Mouse (Mus musculus) MEL-GATA-1-ER (cell line): ENCODE data around the gene Shisa4.

Experiments used
- DNase-seq: peaks from one replicate; pipeline ENCODE4 v3.0.0-alpha.2; 2012; ENCODE audit warnings: low read depth; ENCODE audit errors: extremely low read depth

The Shisa4 gene

DNA sequence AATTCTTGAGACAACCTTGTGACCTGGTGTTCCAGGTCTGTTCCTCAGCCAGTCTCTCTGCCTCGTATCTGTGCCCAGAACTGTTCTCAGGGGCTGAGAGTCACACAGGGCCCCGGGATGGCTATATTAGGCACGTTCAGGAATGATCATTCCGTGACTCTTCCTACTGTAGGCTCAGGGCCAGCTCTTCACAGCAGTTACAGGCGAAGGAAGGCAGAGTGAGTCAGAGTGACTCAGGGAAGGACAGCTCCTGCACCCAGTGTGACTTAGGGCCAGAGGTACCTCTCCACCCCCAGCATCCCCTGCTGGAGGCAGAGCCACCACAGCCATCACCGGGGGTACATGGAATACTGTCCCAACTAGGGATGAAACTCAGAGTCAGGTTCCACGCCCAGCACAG lies 8.0 kb downstream of the Shisa4 start:
- DNase-seq: no peak

DNA sequence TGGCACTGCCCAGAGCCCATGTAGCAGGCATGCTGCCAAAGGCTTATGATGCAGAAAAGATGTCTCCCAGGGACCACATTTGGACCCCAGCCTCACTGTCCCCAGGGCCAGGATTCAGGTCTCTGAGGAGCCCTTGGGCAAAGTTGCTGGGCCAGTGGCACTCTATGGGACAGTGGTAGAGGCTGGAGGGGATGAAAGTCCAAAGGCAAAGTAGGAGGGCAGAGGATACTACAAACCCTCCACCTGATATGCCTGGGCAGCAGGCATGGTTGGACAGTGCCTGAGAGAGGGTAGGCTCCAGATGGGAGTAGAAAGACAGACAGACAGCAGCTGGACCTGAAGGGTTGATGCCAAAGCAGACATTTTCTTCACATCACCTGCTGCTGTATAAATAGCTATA lies 8.7 kb downstream of the Shisa4 start:
- no peak for DNase-seq

DNA sequence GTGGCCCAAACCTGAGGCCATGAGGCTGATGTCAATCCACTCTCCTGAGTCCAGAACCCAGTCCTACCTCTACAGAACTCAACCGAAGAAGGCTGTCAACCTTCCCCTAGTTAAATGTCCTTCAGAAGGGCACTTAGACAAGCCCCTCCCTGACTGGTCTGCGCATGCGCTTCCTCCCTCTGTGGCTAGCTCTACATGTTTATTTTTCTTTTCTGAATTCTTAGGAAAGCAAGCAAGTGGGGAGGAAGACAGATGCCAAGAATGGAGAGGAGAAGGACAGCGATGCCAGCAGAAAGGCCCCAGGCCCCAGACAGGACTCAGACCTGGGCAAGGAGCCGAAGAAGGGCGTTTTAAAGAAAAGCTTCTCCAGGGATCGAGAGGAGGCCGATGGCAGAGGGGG lies 11.6 kb downstream of the Shisa4 start:
- DNase-seq: no peak

DNA sequence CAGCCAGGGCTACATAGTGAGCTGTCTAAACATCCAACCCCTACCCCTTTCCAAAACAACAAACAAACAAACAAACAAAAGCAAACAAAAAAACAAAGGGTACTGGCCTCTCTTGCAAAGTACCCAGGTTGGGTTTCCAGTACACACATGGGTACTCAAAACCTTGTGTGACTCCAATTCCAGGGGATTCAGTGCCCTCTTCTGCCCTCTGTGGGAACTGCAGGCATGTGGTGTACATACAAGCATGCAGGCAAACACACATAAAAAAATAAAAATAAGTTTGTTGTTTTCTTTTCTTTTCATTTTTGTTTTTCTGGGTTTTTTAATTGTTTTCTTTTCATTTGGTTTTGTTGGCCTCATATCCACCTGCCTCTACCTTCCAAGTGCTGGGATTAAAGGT lies 12.9 kb downstream of the Shisa4 start:
- DNase-seq: no peak

DNA sequence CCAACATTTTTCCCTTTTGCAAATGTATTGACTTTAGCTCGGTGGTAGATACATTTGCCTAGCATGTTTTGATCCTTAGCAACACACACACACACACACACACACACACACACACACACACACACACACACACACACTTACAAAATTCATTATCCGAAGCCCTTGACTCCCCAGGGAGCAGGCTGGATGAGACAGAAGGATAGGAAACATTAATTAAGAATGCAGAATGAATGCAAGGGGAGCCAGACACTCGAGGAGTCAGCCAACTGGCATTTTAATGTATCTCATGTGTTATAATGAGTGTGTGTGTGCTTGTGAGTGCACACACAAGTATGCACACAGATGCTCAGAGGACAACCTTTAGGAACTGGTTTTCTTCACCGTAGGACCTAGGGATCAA lies 13.5 kb downstream of the Shisa4 start:
- DNase-seq: no peak

DNA sequence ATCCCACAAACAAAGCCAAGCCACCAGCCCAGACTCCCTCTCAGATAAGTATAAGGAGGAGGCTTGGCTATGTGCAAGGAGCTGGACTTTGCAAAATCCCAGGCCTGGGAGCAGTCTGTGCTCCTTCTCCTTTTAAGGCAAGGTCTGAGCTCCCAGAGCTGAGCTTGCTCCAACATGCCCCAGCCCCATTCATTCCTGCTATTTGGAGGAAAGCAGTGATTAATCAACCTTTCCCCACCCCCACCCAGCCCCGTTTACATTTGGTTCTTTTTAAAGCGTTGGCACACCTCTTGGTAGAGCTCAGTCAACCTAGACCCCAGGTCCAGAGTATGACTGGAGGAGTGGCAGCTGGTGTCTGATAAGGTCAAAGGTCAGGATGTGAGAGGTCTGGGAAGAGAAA lies 16.0 kb downstream of the Shisa4 start:
- no peak for DNase-seq

DNA sequence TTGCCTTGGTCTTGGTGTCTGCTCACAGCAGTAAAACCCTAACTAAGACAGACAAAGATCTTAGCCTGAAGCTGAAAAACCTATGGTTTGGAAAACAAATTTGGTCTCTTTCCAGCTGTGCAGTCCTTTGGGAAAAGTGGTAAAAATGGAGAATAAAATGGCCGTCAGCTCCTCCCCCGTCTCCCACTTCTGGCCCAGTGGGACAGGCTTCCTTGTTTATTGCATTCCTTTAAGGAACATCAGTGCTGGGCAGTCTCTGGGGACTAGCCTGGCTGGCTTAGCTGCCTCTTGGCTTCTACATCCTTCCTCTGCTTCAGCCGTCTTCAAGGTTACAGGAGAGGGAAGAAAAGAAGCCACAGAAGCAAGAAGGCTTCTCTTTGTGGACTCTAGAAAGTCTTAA lies 23.1 kb downstream of the Shisa4 start:
- DNase-seq: no peak

DNA sequence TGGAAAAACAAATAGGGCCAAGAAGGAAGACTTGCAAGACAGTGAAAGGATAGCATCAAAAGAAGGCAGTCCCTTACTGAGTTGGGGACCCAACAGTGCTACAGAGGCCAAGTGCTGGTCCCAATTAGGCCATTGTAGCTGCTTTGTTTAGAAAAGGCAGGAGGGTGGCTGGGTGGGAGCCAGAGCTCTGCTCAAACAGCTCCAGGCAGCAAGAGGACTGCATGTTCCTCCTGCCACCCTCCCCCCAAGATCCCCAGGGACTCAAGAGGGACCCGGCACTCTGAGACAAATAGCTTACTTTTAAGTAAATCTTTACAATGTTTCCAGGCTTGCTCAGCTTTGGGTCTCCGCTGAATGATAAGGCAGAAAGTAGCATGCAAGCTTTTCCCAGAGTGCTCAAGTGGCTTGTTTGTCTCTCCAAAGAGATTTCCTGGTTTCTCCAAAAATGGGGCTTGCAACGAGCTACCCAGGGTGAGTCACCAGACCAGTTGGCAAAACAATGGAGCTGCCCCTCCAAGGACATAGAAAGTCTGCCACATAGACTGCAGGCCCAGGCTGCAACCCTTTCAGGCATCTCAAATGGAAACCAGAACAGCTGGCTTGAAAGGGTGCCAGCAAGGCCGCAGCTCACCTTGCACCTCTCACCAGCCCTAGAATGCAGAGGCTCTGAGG lies 27.4 kb downstream of the Shisa4 start:
- no peak for DNase-seq

DNA sequence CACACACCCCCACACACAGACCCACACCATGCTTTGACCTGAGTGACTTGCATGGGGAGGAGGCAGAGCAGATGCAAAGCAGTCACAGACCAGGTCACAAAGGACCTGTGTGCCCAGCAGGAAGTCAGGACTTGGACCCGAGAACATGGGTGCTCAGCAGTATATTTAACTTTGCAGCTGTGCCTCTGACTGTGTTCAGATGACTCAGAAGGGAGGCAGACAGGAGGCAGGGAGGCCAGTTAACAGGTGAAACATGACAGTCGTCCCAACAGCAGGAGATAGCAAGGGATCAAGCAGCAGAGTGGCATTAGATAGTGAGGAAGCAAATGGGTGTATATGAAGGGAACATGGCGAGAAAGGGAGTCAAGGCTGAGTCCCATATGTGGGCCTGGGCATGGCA lies 28.1 kb downstream of the Shisa4 start:
- no peak for DNase-seq

DNA sequence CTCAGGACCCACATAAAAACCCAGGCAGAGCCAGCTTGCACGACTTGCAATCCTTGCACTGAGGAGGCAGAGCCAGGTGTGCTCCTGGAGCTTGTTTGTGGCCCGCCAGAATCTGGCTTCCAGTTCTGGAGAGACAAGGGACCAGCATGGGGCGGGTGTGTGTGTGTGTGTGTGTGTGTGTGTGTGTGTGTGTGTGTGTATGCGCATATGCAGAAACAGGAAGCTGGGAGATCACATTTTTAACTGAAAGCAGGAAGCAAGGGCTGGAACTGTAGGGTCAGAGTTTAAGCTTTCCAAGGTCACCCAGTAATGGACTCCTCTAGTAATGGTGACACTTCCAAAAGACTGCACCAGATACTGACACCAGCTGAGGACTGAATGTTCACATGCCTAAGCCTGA lies 31.0 kb downstream of the Shisa4 start:
- peak; percentile 31 for DNase-seq

DNA sequence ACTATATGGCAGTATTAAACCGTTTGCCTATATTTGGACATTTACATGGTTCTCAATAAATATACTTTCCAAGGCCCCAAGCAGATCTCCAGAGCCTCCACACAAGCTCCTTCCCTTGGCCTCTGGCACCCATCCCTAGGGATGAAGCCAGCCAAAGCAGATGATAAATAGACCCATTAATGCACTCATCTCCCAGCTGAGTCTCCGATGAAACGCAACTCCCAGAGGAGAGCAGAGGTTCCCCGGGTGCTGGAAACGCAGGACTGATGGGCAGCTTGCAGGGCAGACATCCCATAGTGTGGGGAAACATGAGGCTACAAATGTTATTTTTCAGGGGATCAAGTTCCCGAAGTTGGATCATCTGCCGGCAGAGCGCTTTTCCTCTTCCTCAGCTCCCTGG lies 33.1 kb downstream of the Shisa4 start:
- DNase-seq: no peak

DNA sequence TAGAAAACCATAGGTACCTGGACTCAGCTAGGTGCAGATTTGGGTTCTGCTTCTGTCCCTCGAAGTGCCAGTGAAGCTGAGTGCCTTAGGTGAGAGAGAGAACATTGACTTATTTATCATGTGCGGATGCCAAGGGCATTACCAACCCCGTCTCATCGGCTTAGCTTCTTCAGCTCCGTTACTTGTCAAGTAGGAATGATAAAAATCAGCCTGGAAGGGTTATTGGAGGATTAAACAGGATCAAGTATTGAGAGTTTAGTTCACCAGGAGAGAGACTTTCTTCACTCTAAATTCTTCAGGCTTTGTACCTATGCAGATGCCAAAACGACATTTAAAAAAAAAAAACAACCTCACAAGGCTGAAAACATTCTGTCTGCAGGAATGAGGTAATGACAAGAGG lies 44.5 kb downstream of the Shisa4 start:
- DNase-seq: no peak

DNA sequence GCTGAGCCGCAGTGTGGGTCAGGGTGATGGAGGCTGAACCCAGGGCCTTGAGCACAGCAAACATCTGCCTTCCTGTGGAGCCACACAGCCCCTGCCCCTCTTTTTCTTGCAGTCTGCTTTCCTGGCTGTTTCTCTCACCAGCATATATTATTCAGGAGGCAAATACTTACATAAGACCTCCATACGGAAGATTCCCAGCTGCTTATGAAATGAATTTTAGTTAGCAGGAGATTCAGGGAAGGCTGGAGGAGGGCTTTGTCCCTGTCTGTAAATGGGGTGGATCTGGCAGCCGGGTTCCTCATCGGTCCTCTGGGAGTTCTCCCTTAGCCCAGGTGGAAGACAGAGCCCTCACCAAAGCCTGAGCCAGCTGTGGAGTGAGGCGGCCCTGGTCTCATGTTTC lies 46.7 kb downstream of the Shisa4 start:
- no peak for DNase-seq

DNA sequence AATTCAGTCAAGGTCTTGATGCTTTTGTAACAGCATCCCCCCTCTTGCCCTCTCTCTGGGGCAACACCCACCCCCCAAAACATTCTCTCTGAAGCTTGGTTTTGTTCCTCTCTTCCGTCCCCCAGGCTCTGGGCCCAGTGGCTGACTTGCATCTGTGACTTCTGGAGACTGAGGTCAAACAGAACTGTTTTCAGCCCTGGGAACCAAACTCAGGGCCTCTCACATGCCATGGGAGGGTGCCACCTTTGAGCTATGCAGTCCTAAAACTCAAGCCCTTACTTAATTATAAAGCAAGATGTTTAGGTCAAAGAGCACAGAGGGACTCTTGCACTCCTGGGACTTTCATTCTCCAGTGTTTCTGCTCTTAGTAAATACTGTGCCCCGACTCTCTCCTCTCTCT lies 49.1 kb downstream of the Shisa4 start:
- no peak for DNase-seq

DNA sequence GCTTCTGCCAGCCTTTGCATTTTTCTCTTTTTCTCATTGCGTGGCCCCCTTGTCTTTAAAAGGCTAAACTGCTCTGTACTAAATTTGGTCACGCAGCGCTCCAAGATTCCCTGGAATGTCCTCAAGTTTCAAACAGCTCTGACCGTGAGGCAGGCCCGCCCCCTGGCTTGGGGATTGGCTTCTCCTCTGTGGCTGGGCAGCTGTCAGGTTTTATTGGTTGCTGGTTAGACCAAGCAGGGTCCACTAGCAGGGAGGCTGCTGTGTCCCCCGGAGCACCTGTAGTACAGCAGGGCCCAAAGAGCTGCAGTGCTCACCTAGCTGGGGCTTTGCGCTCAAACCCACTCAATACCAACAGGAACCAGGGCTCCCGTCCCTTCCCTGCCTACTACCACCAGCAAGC lies 50.5 kb downstream of the Shisa4 start, which contains the start of gene Lmod1:
Lmod1 (plus strand) TSS at position 237 of the 400 bp plus-strand sequence.
- DNase-seq: no peak

DNA sequence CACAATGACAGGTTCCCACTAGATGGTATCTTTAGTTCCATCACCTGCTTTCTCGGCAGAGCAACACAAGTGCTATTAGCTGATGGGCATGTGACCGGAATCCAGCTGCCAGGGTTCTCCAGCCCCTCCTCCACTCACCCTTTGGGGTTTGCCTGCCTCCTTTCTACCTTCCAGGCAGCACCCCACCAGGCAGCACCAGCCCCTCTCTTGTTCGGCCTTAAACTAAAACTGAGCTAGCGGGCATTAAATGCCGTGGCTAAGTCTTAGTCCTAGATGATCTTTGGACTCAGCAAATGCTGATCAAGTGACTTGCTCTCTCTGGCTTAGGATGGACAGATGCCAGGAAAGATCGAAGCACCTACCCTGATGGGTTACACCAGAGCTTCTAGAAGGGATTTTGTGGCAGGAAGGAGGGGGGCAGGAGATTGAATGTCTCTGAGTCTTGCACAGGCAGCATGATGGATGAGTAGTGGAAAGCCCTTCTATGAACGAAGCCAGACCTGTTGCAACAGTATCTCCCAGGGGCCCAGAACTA lies 51.6 kb downstream of the Shisa4 start:
- DNase-seq: no peak
